Mouse (Mus musculus): Measurements from ENCODE around the gene Casz1. TPM values are rescaled to one million over a fixed set of nuclear protein-coding genes. Genes with fewer than 3 reads are reported as not detected.

Gene Casz1
- polyA plus RNA-seq, 1 experiment from 2014 or later: 9.7 TPM

DNA sequence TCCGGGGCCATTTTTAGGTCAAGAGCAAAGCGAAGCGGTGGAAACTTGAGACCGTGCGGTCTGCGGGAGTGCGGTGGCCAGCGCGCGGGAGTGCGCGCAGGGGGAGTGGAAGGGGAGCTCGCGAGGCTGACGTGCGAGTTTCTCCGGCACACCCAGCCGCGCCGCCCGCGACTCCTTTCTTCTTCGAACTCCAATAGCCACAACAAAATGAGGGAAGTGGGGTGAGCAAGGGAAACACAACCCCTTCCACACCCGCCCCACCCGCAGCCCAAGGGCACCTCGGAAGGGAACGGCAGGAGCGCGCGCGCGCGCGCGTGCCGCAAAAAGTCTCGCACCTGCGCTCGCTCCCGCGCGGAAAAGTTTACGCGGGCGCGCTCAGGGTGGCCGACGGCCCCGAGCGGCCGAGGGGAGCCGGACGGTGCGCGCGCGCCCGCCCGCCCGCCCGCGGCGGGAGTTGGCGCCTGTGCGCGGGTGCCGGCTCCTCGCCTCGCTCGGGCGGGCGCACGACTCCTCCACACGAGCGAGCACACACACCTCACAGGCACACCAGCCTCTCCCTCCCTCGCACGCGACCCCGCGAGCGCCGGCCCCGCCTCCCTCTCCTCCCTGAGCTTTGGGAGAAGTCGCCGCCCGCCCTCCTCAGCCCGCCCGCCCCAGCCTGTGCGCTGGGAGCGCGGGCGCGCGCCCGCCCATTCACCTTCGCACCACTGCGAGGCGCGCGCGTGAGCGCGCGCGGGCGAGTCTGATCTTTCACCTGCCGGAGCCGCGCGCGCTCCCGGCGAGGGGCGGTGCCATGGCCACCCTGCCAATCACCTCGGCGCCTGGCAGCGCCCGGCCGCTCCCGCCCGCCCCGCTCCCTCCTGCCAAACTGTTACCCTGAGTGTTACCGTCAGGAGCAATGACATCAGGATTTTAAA, 96.3 kb downstream of the Casz1 start:
- no peaks in the 10 kb centered on the region for H3K9me3 ChIP-seq (ENCODE audit: low read length)
- H3K36me3 ChIP-seq (ENCODE audit: insufficient read depth, low read length): no peaks in the 10 kb centered on the region
- H3K4me3 ChIP-seq (ENCODE audit: low read depth, low read length): peak overlapping the region; percentile 66
- H3K4me1 ChIP-seq (ENCODE audit: insufficient read depth, low read depth, low read length): peaks cover 2% of the 10 kb centered on the region; the same call in 1 of the 2 replicates
- TF ChIP-seq CTCF (IDR thresholded peaks at IDR 0.05) (no peak), EP300 (IDR thresholded peaks at IDR 0.05) (no peak)
- no peaks in the 10 kb centered on the region for H3K27me3 ChIP-seq (replicated peaks; ENCODE audit: insufficient read depth, low read length)
- peak; percentile 86 for ATAC-seq
- peak overlapping the region; percentile 88 for H3K4me2 ChIP-seq (replicated peaks; ENCODE audit: low read depth, low read length)
- DNase-seq (ENCODE audit: low spot score): peak; percentile 93
- peak overlapping the region; percentile 83 for H3K27ac ChIP-seq (ENCODE audit: low read length)
- WGBS: 1% methylated on average over 86 of the region's 123 CpGs
- H3K9ac ChIP-seq (replicated peaks; ENCODE audit: low read depth): peak overlapping the region; percentile 75; the same call in 1 of the 2 replicates

DNA sequence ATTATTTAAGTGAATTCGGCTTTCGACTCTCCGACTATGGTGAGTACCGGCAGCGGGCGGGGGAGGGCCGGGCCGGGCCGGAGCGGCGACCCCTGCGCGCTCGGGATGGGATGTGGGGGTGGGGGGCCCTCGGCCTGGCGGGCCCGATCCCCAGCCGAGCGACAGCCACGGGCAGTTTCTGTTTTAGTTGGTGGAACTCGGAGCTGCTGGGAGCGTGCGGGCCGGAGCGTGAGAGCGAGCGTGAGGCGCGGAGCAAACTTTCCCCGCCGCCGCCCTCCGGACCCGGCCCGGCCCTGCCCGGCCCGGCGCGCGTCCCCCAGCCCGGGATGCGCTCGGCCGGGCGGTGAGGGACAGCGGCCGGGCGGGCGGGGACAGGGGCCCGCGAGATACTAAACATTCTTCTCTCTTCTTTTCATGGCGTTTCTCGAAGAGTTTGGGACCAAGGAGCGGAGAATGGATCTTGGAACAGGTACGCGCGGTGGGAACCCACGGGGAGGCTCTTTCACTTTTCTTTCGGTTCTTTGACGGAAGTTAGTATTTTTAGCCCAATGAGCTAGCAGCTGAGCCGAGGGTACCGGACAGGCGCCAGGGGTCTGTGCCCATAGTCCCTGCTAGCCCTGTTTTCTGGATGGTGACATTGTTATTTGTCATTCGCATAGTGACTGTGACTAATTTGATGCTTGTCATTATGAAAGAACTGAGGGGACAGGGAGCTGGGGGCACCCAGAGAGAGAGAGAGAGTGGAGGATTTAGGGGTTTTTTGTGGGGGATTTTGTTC, 97.2 kb downstream of the Casz1 start:
- peaks cover 5% of the 10 kb centered on the region; the same call in 1 of the 2 replicates for H3K4me1 ChIP-seq (ENCODE audit: insufficient read depth, low read depth, low read length)
- H3K27me3 ChIP-seq (replicated peaks; ENCODE audit: insufficient read depth, low read length): no peaks in the 10 kb centered on the region
- no peaks in the 10 kb centered on the region for H3K9me3 ChIP-seq (ENCODE audit: low read length)
- H3K4me3 ChIP-seq (ENCODE audit: low read depth, low read length): peak overlapping the region; percentile 66
- DNase-seq (ENCODE audit: low spot score) (peak; percentile 39), ATAC-seq (peak; percentile 5; the same call in 1 of the 2 replicates)
- peak overlapping the region; percentile 75 for H3K9ac ChIP-seq (replicated peaks; ENCODE audit: low read depth)
- peak overlapping the region; percentile 88 for H3K4me2 ChIP-seq (replicated peaks; ENCODE audit: low read depth, low read length)
- peak overlapping the region; percentile 82 for H3K27ac ChIP-seq (ENCODE audit: low read length)
- no peaks in the 10 kb centered on the region for H3K36me3 ChIP-seq (ENCODE audit: insufficient read depth, low read length)
- WGBS: 2% methylated on average over 56 of the region's 64 CpGs
- TF ChIP-seq CTCF (IDR thresholded peaks at IDR 0.05): no peak
- TF ChIP-seq EP300 (IDR thresholded peaks at IDR 0.05): no peak

DNA sequence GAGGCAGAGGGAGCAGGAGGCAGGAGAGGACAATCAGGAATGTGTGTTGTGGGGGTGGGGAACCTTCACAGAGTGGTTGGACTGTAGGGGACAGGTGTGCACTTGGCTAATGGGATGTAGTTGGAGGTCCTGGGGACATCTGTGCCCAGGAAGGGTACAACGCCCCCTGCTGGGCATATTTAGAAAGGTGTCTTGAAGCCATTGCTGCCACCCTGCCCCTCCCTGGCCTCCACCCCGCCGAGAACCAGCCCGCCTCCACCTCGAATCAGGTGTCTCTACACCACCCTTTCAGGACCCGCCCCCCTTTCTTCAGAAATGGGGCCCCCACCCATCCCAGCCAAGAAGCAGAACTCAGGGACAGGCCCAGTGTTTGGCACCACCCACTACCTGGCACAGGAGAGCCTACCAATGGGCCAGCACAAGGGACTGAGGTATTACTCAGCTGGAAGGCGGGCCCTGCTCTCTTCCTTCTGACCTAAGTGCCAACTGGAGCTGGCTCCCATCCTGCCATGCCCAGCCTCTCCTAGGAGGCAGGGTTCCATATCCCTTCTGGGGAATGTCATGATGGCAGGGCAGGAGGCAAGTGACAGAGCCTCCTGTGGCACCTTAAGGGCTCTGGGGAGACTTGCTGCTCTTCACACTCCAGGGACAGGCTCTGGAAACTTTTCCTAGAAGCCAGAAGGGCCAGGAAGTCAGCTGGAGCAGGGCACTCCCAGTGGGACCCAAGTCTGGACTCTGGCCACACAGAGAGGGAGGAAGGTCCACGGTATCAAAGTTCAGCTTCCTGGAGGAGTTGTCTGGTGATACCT, 98.9 kb downstream of the Casz1 start:
- WGBS: 27% methylated on average over 8 of the region's 8 CpGs
- TF ChIP-seq EP300 (IDR thresholded peaks at IDR 0.05) (no peak), CTCF (IDR thresholded peaks at IDR 0.05) (peak; percentile 73)
- no peaks in the 10 kb centered on the region for H3K36me3 ChIP-seq (ENCODE audit: insufficient read depth, low read length)
- H3K9ac ChIP-seq (replicated peaks; ENCODE audit: low read depth): no peak overlapping the region
- H3K27me3 ChIP-seq (replicated peaks; ENCODE audit: insufficient read depth, low read length): no peaks in the 10 kb centered on the region
- H3K9me3 ChIP-seq (ENCODE audit: low read length): no peaks in the 10 kb centered on the region
- ATAC-seq (peak; percentile 48), DNase-seq (ENCODE audit: low spot score) (peak; percentile 80)
- H3K4me1 ChIP-seq (ENCODE audit: insufficient read depth, low read depth, low read length): peaks cover 12% of the 10 kb centered on the region; the same call in 1 of the 2 replicates
- H3K27ac ChIP-seq (ENCODE audit: low read length): no peak overlapping the region
- peak overlapping the region; percentile 66; the same call in 1 of the 2 replicates for H3K4me3 ChIP-seq (ENCODE audit: low read depth, low read length)
- peak overlapping the region; percentile 88 for H3K4me2 ChIP-seq (replicated peaks; ENCODE audit: low read depth, low read length)

GRCm38 (mm10) chr4:148905295-148905694, 101.1 kb downstream of the Casz1 start:
- H3K27me3 ChIP-seq (replicated peaks; ENCODE audit: insufficient read depth, low read length): no peaks in the 10 kb centered on the region
- no peaks in the 10 kb centered on the region for H3K9me3 ChIP-seq (ENCODE audit: low read length)
- ATAC-seq (no peak), DNase-seq (ENCODE audit: low spot score) (no peak)
- no peak overlapping the region for H3K4me3 ChIP-seq (ENCODE audit: low read depth, low read length)
- peaks cover 25% of the 10 kb centered on the region; the same call in 1 of the 2 replicates for H3K4me1 ChIP-seq (ENCODE audit: insufficient read depth, low read depth, low read length)
- no peak for TF ChIP-seq CTCF (IDR thresholded peaks at IDR 0.05)
- no peak for TF ChIP-seq EP300 (IDR thresholded peaks at IDR 0.05)
- H3K9ac ChIP-seq (replicated peaks; ENCODE audit: low read depth): no peak overlapping the region
- WGBS: 88% methylated on average over 7 of the region's 7 CpGs
- no peaks in the 10 kb centered on the region for H3K36me3 ChIP-seq (ENCODE audit: insufficient read depth, low read length)
- H3K27ac ChIP-seq (ENCODE audit: low read length): no peak overlapping the region
- no peak overlapping the region for H3K4me2 ChIP-seq (replicated peaks; ENCODE audit: low read depth, low read length)

GRCm38 (mm10) chr4:148906806-148907205, 102.6 kb downstream of the Casz1 start:
- no peak for TF ChIP-seq CTCF (IDR thresholded peaks at IDR 0.05)
- no peak for TF ChIP-seq EP300 (IDR thresholded peaks at IDR 0.05)
- Histone ChIP-seq H3K4me2 (replicated peaks; ENCODE audit: low read depth, low read length) (no peak overlapping the region), H3K36me3 (ENCODE audit: insufficient read depth, low read length) (no peaks in the 10 kb centered on the region), H3K27ac (ENCODE audit: low read length) (no peak overlapping the region), H3K27me3 (replicated peaks; ENCODE audit: insufficient read depth, low read length) (no peaks in the 10 kb centered on the region), H3K9ac (replicated peaks; ENCODE audit: low read depth) (no peak overlapping the region), H3K4me3 (ENCODE audit: low read depth, low read length) (no peak overlapping the region), H3K9me3 (ENCODE audit: low read length) (no peaks in the 10 kb centered on the region), H3K4me1 (ENCODE audit: insufficient read depth, low read depth, low read length) (peaks cover 32% of the 10 kb centered on the region; the same call in 1 of the 2 replicates)
- DNase-seq (ENCODE audit: low spot score): peak; percentile 42
- ATAC-seq: peak; percentile 10; the same call in 1 of the 2 replicates
- 57% methylated on average over 10 of the region's 10 CpGs for WGBS
